Mouse (Mus musculus) CH12.LX (cell line): Measurements from ENCODE around the gene Add2. TPM values are rescaled to one million over a fixed set of nuclear protein-coding genes. Genes with fewer than 3 reads are reported as not detected.
A peak's percentile ranks its signal among the peaks of the same experiment; 100 is the strongest.

Experiments
- DNase-seq: peaks from one replicate; pipeline ENCODE4 v3.0.0-alpha.2; 2013; ENCODE audit errors: extremely low read depth
- H3K27ac ChIP-seq: 2 replicates; pipeline ENCODE4 v1.5.1; 2012; ENCODE audit warnings: low read depth, mild to moderate bottlenecking, control low read depth, moderate library complexity; ENCODE audit not compliant: insufficient read depth
- H3K27me3 ChIP-seq: replicated peaks from 2 replicates; pipeline ENCODE3; 2012; ENCODE audit warnings: inconsistent platforms
- H3K36me3 ChIP-seq, 2 experiments: replicated peaks in 1 of 2; 2 replicates each; pipeline versions ENCODE3 to v1.6.1; 2012; ENCODE audit warnings: inconsistent platforms in 1 of 2, low read length in 1 of 2, mild to moderate bottlenecking in 1 of 2, mixed read lengths in 1 of 2, moderate library complexity in 1 of 2; ENCODE audit not compliant: control insufficient read depth in 1 of 2, insufficient read depth in 1 of 2
- H3K4me1 ChIP-seq, 2 experiments: 2 replicates each; pipeline ENCODE4 v1.6.1; 2012; ENCODE audit warnings: inconsistent platforms in 1 of 2, moderate library complexity in 1 of 2; ENCODE audit not compliant: insufficient read depth in 2 of 2, control insufficient read depth in 1 of 2
- H3K4me2 ChIP-seq: 2 replicates; pipeline ENCODE4 v1.6.1; 2012; ENCODE audit warnings: low read depth, mild to moderate bottlenecking, control low read depth; ENCODE audit not compliant: poor library complexity, insufficient read depth, severe bottlenecking
- H3K4me3 ChIP-seq, 3 experiments: fragments of 150-350 bp in 1 of 3; sonication (generic) in 1 of 3; replicated peaks in 1 of 3; 2 replicates each; pipeline versions ENCODE3 to v1.5.1; 2011 to 2012; ENCODE audit warnings: low read depth in 2 of 3, low read length in 2 of 3, mild to moderate bottlenecking in 2 of 3, moderate library complexity in 2 of 3, control low read depth in 1 of 3, improper control_type of control experiment in 1 of 3, inconsistent platforms in 1 of 3, mixed read lengths in 1 of 3; ENCODE audit not compliant: poor library complexity in 1 of 3
- H3K79me2 ChIP-seq: replicated peaks from 2 replicates; pipeline ENCODE4 v1.6.1; 2012; ENCODE audit warnings: mild to moderate bottlenecking, moderate library complexity; ENCODE audit not compliant: control insufficient read depth, poor library complexity, insufficient read depth, severe bottlenecking; ENCODE audit errors: extremely low read depth
- H3K9ac ChIP-seq: 2 replicates; pipeline ENCODE4 v1.6.1; 2012; ENCODE audit warnings: low read depth, mild to moderate bottlenecking, control low read depth, moderate library complexity; ENCODE audit not compliant: insufficient read depth
- H3K9me3 ChIP-seq: replicated peaks from 2 replicates; pipeline ENCODE3; 2012; ENCODE audit warnings: low read length, inconsistent platforms, mixed read lengths
- CTCF ChIP-seq, 2 experiments: IDR thresholded peaks in 1 of 2; conservative IDR thresholded peaks in 1 of 2; 2 replicates each; pipeline ENCODE4 v1.5.1; 2011 to 2012; ENCODE audit warnings: low read depth in 2 of 2, low read length in 2 of 2, improper control_type of control experiment in 1 of 2, inconsistent platforms in 1 of 2, mild to moderate bottlenecking in 1 of 2, moderate library complexity in 1 of 2
- ELF1 ChIP-seq: IDR thresholded peaks from 2 replicates; pipeline ENCODE4 v1.6.1; 2014; ENCODE audit warnings: low read depth, mild to moderate bottlenecking, inconsistent platforms, low read length, improper control_type of control experiment
- EP300 ChIP-seq: IDR thresholded peaks from 2 replicates; pipeline ENCODE4 v1.6.1; 2011; ENCODE audit warnings: low read length, improper control_type of control experiment
- GABPA ChIP-seq: IDR thresholded peaks from 2 replicates; pipeline ENCODE4 v1.6.1; 2012; ENCODE audit warnings: low read depth, low read length, improper control_type of control experiment, inconsistent platforms; ENCODE audit not compliant: insufficient replicate concordance
- HCFC1 ChIP-seq: IDR thresholded peaks from 2 replicates; pipeline ENCODE4 v1.6.1; 2012; ENCODE audit warnings: low read depth, mild to moderate bottlenecking, inconsistent platforms, low read length, improper control_type of control experiment
- JUND ChIP-seq: conservative IDR thresholded peaks from 2 replicates; pipeline ENCODE4 v1.6.1; 2011; ENCODE audit warnings: low read depth, low read length, improper control_type of control experiment
- KAT2A ChIP-seq: IDR thresholded peaks from 2 replicates; pipeline ENCODE4 v1.6.1; 2012; ENCODE audit warnings: low read length, improper control_type of control experiment, inconsistent platforms; ENCODE audit not compliant: insufficient replicate concordance
- MAX ChIP-seq: IDR thresholded peaks from 2 replicates; pipeline ENCODE4 v1.6.1; 2011; ENCODE audit warnings: low read length, improper control_type of control experiment
- MAZ ChIP-seq: IDR thresholded peaks from 2 replicates; pipeline ENCODE4 v1.6.1; 2012; ENCODE audit warnings: low read depth, mild to moderate bottlenecking, inconsistent platforms, low read length, improper control_type of control experiment, moderate library complexity
- MEF2A ChIP-seq: IDR thresholded peaks from 2 replicates; pipeline ENCODE4 v1.6.1; 2014; ENCODE audit warnings: low read depth, mild to moderate bottlenecking, inconsistent platforms, low read length, improper control_type of control experiment, borderline replicate concordance
- PAX5 ChIP-seq: IDR thresholded peaks from 2 replicates; pipeline ENCODE4 v1.6.1; 2012; ENCODE audit warnings: low read length, inconsistent platforms, mixed read lengths
- POLR2A ChIP-seq: IDR thresholded peaks from 2 replicates; pipeline ENCODE4 v1.6.1; 2011; ENCODE audit warnings: low read depth, mild to moderate bottlenecking, improper control_type of control experiment, low read length
- POLR2AphosphoS2 ChIP-seq: IDR thresholded peaks from 2 replicates; pipeline ENCODE4 v1.6.1; 2011; ENCODE audit warnings: low read depth, low read length, improper control_type of control experiment
- RAD21 ChIP-seq: IDR thresholded peaks from 2 replicates; pipeline ENCODE4 v1.6.1; 2011; ENCODE audit warnings: low read depth, mild to moderate bottlenecking, low read length, improper control_type of control experiment, moderate library complexity
- RCOR1 ChIP-seq: conservative IDR thresholded peaks from 2 replicates; pipeline ENCODE4 v1.6.1; 2012; ENCODE audit warnings: low read depth, mild to moderate bottlenecking, inconsistent platforms, low read length, improper control_type of control experiment
- SIN3A ChIP-seq: IDR thresholded peaks from 2 replicates; pipeline ENCODE4 v1.6.1; 2012; ENCODE audit warnings: low read length, improper control_type of control experiment, inconsistent platforms
- SMC3 ChIP-seq: IDR thresholded peaks from 2 replicates; pipeline ENCODE4 v1.6.1; 2011; ENCODE audit warnings: low read depth, low read length, improper control_type of control experiment
- USF1 ChIP-seq: IDR thresholded peaks from 2 replicates; pipeline ENCODE4 v1.6.1; 2014; ENCODE audit warnings: low read depth, mild to moderate bottlenecking, inconsistent platforms, low read length, improper control_type of control experiment
- USF2 ChIP-seq: conservative IDR thresholded peaks from 2 replicates; pipeline ENCODE4 v1.6.1; 2011; ENCODE audit warnings: low read depth, low read length, improper control_type of control experiment
- ZC3H11A ChIP-seq: IDR thresholded peaks from 2 replicates; pipeline ENCODE4 v1.6.1; 2012; ENCODE audit warnings: low read depth, mild to moderate bottlenecking, inconsistent platforms, low read length, improper control_type of control experiment
- ZKSCAN1 ChIP-seq: IDR thresholded peaks from 2 replicates; pipeline ENCODE4 v1.6.1; 2012; ENCODE audit warnings: low read depth, inconsistent platforms, low read length, improper control_type of control experiment, borderline replicate concordance
- dilution Hi-C: fragments of 300-500 bp; cut with MboI; formaldehyde crosslinking; loops from 2 replicates; pipeline ENCODE4 v1.14.3; 2020; ENCODE audit warnings: low sequenced_read_pairs; ENCODE audit not compliant: extremely low pct_unique_long_range_greater_than_20kb, extremely low pct_ligation_motif_present
- in situ Hi-C: fragments of 300-500 bp; cut with MboI; formaldehyde crosslinking; loops from 3 replicates; pipeline ENCODE4 v1.14.3; 2019; ENCODE audit warnings: low sequenced_read_pairs, low pct_ligation_motif_present, low pct_unique_long_range_greater_than_20kb, mixed read lengths
- polyA plus RNA-seq: library from polyadenylated mRNA; unstranded; fragments of >175 nt; gene quantifications from 2 replicates; pipeline ENCODE4 v1.2.1, GENCODE M21; 2012; ENCODE audit warnings: low read depth; ENCODE audit not compliant: insufficient read length
- total RNA-seq, 2 experiments: library from RNA; depleted of rRNA; stranded (reverse); fragments of 300-350 nt in 1 of 2; fragments of >200 nt in 1 of 2; gene quantifications; 2 replicates each; pipeline ENCODE4 v1.2.3; 2012 to 2014

Gene Add2
- total and polyA plus RNA-seq, 3 experiments, result 0.11 TPM; not detected in 2

DNA sequence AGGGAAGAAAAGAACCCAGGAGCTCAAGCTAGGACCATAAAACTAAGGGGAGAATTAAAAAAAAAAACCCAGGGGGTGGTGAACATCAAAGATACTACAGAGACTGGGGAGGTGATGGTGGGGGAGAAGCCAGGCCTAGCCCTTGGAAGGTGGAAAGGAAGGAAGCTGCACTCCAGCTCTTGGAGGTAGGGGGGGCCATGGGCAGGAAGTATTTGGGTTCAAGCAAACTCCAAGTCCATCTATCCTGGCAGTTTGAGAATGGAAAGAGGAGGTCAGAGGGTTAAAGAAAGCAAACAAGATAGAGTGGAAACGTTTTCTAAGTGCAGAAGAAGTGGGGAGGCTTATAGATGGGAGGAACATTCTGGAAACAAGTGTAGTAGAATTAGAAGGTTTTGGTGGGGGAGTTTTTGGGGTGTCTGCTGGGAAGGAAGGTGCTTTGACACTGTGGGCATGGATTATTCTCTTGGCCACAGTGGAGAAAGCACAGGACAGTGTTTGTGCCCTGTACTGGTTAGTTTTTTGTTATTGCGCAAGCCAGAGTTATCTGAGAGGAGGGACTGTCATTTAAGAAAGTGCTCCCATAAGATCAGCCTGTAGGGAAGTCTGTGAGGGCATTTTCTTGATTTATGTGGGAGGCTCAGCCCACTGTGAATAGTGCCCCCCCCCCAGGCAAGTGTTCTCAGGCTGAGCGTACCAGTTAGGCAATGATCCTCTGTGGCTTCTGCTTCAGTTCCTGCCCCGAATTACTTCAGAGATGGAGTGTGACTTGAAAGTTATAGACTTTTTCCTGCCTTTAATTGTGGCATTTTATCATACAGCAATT, 8.9 kb upstream of the Add2 start:
- Histone ChIP-seq H3K4me3 (no peak overlapping the region), H3K79me2 (no peaks in the 10 kb centered on the region), H3K9me3 (no peaks in the 10 kb centered on the region), H3K27me3 (peaks cover 82% of the 10 kb centered on the region), H3K4me1 (no peaks in the 10 kb centered on the region), H3K9ac (no peak overlapping the region), H3K27ac (no peak overlapping the region)
- in situ Hi-C loops, result loop anchor here (25.0 kb wide), 1 partner anchor 343 kb away; the partner anchor contains the start of genes Fam136a and Snrpg
- dilution Hi-C loops, result no loop called here
- TF ChIP-seq USF1 (no peak), RCOR1 (no peak), SIN3A (no peak), JUND (no peak), ELF1 (no peak), ZKSCAN1 (no peak), KAT2A (no peak), MAZ (no peak), MEF2A (no peak), MAX (no peak), POLR2A (no peak)
- TF ChIP-seq, all 38 proteins: peak for 0
- Histone ChIP-seq H3K4me2 (no peak overlapping the region), H3K36me3 (no peaks in the 10 kb centered on the region)
- no peak for DNase-seq

DNA sequence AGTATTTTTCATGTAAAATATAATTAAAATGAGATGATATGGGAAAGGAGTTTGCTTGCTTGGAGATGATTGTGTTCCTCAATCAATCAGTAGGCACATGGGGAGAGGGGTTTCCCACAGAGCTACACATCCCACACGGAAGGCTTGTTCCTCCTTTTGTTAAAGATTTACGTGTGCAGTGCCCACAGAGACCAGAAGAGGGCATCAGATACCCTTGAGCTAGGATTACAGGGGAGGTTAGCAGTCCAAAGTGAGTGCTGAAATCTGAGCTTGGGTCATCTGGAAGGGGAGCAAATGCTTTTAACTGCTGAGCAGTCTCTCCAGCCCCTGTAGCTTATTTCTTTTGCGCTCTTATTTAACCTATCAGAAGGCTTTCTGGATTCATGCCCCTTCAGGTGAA, 7.5 kb upstream of the Add2 start:
- no peak overlapping the region for H3K4me3 ChIP-seq
- no peaks in the 10 kb centered on the region for H3K79me2 ChIP-seq
- no peaks in the 10 kb centered on the region for H3K36me3 ChIP-seq
- H3K27me3 ChIP-seq, result peaks cover 87% of the 10 kb centered on the region
- peak; percentile 51 for DNase-seq
- H3K4me1 ChIP-seq, result no peaks in the 10 kb centered on the region
- in situ Hi-C loops, result loop anchor here (25.0 kb wide), 1 partner anchor 341 kb away; the partner anchor contains the start of genes Fam136a and Snrpg
- dilution Hi-C loops, result no loop called here
- no peak overlapping the region for H3K4me2 ChIP-seq
- H3K9me3 ChIP-seq, result no peaks in the 10 kb centered on the region
- H3K27ac ChIP-seq, result no peak overlapping the region
- H3K9ac ChIP-seq, result no peak overlapping the region
- TF ChIP-seq USF1 (no peak), EP300 (no peak), SMC3 (peak; percentile 71), POLR2AphosphoS2 (no peak), MAZ (no peak), USF2 (no peak), ZC3H11A (no peak), PAX5 (no peak), RAD21 (peak; percentile 60), CTCF (conservative IDR thresholded peaks at IDR 0.05 in 1 of 2, IDR thresholded peaks at IDR 0.05 in 1 of 2; ENCODE audit: low read depth in 2 of 2, low read length in 2 of 2) (peak; percentile 52 to 73), GABPA (no peak), HCFC1 (no peak), ELF1 (no peak)
- TF ChIP-seq, all 38 proteins: peak for 3
